Mouse (Mus musculus) brain, embryonic 14.5 days (tissue): ENCODE results near the gene Commd1.

Experiments
- CTCF ChIP-seq: fragments of 200-500 bp; IDR thresholded peaks from 2 replicates; pipeline ENCODE4 v1.5.1; 2012; ENCODE audit warnings: inconsistent platforms, mild to moderate bottlenecking, moderate library complexity, borderline replicate concordance; ENCODE audit not compliant: insufficient read depth, insufficient read length; ENCODE audit errors: extremely low read depth
- POLR2A ChIP-seq: fragments of 200-500 bp; IDR thresholded peaks from 2 replicates; pipeline ENCODE4 v1.6.1; 2012; ENCODE audit warnings: mild to moderate bottlenecking, inconsistent platforms, borderline replicate concordance; ENCODE audit not compliant: poor library complexity, insufficient read depth, insufficient read length, severe bottlenecking; ENCODE audit errors: extremely low read depth

GRCm38 (mm10) chr11:23007166-23007480 lies 24.9 kb upstream of the Commd1 start:
- TF ChIP-seq CTCF: no peak
- TF ChIP-seq POLR2A: no peak
